Mouse (Mus musculus): Measurements from ENCODE around the gene Vmac. TPM values are rescaled to one million over a fixed set of nuclear protein-coding genes. Genes with fewer than 3 reads are reported as not detected.

Vmac gene
- total RNA-seq, 1 experiment from 2014 or later = 5.0 TPM

Other genes starting within 250 kb of the Vmac start
- gene Ptprs, start 241.5 kb downstream of the Vmac start, total RNA-seq (2017) = 15.5 to 40.8 TPM (median 16.3 TPM) in 3 replicates
- gene Znrf4, start 205.6 kb downstream of the Vmac start, total RNA-seq (2017) = not detected in 3 replicates
- gene Gm20219, start 163.6 kb downstream of the Vmac start, total RNA-seq (2017) = 1.2 to 2.0 TPM (median 1.4 TPM) in 3 replicates
- 191 to 318 TPM (median 246 TPM) in 3 replicates for gene Safb2, start 133.4 kb downstream of the Vmac start, total RNA-seq (2017)
- 126 to 218 TPM (median 173 TPM) in 3 replicates for gene Safb, start 133.2 kb downstream of the Vmac start, total RNA-seq (2017)
- 37.8 to 85.8 TPM (median 43.7 TPM) in 3 replicates for gene 2410015M20Rik, start 108.3 kb downstream of the Vmac start, total RNA-seq (2017)
- gene Rpl36, start 104.6 kb downstream of the Vmac start, total RNA-seq (2017) = 1,204 to 1,236 TPM (median 1,232 TPM) in 3 replicates
- 33.2 to 46.1 TPM (median 34.8 TPM) in 3 replicates for gene Lonp1, start 91.1 kb downstream of the Vmac start, total RNA-seq (2017)
- 0.38 to 1.7 TPM in 2 of 3 replicates, not detected in the other for gene Catsperd, start 89.9 kb downstream of the Vmac start, total RNA-seq (2017)
- gene Ranbp3, start 44.7 kb downstream of the Vmac start, total RNA-seq (2017) = 55.6 to 66.4 TPM (median 62.1 TPM) in 3 replicates
- gene Ndufa11, start 255 bp downstream of the Vmac start, total RNA-seq (2017) = 66.7 to 91.2 TPM (median 74.2 TPM) in 3 replicates
- gene Nrtn, start 39.5 kb upstream of the Vmac start, total RNA-seq (2017) = not detected in 3 replicates
- gene Dus3l, start 46.7 kb upstream of the Vmac start, total RNA-seq (2017) = 15.0 to 22.2 TPM (median 19.2 TPM) in 3 replicates
- gene Prr22, start 52.2 kb upstream of the Vmac start, total RNA-seq (2017) = 0.29 to 0.49 TPM in 2 of 3 replicates, not detected in the other
- 4.7 to 8.2 TPM (median 6.6 TPM) in 3 replicates for gene Rfx2, start 113.0 kb upstream of the Vmac start, total RNA-seq (2017)
- not detected in 3 replicates for gene Acsbg2, start 156.4 kb upstream of the Vmac start, total RNA-seq (2017)
- gene 1700061G19Rik, start 157.5 kb upstream of the Vmac start, total RNA-seq (2017) = not detected in 3 replicates
- gene Mllt1, start 217.4 kb upstream of the Vmac start, total RNA-seq (2017) = 7.0 to 20.4 TPM (median 8.3 TPM) in 3 replicates